Mouse (Mus musculus): ENCODE results near the gene Chn1.

GRCm38 (mm10) chr2:73807609-73808008 is 32.5 kb upstream of the Chn1 start:
- TF ChIP-seq CTCF (IDR thresholded peaks at IDR 0.05; ENCODE audit: low read depth, low read length) (no peak), POLR2AphosphoS5 (IDR thresholded peaks at IDR 0.05; ENCODE audit: insufficient replicate concordance, low read depth, low read length) (no peak), TAL1 (conservative IDR thresholded peaks at IDR 0.05; ENCODE audit: low read depth, low read length) (no peak), GATA1 (IDR thresholded peaks at IDR 0.05; ENCODE audit: borderline replicate concordance, low read length) (no peak), GATA2 (IDR thresholded peaks at IDR 0.05; ENCODE audit: borderline replicate concordance, low read depth, low read length) (no peak)
